Mouse (Mus musculus) cortical plate, adult 2 months (tissue): ENCODE results near the gene Zfp784. TPM values are rescaled to one million over a fixed set of nuclear protein-coding genes. Genes with fewer than 3 reads are reported as not detected.
"Not testable (repeated sequence)": the region's sequence is repeated elsewhere in the genome, so short reads cannot be mapped to it uniquely, and the experiment has no call there.

Source experiments
- H3K27ac ChIP-seq: fragments of 200-500 bp; 2 replicates; pipeline ENCODE4 v1.5.1; 2012; ENCODE audit warnings: low read length, control low read depth, inconsistent platforms; ENCODE audit not compliant: insufficient read depth
- H3K4me1 ChIP-seq: fragments of 200-500 bp; 2 replicates; pipeline ENCODE4 v1.6.1; 2011; ENCODE audit warnings: low read length; ENCODE audit not compliant: control insufficient read depth, insufficient read depth
- H3K4me3 ChIP-seq: fragments of 200-500 bp; 2 replicates; pipeline ENCODE4 v1.5.1; 2011; ENCODE audit warnings: mild to moderate bottlenecking, low read length, control low read depth; ENCODE audit not compliant: insufficient read depth
- CTCF ChIP-seq: fragments of 200-500 bp; IDR thresholded peaks from 2 replicates; pipeline ENCODE4 v1.5.1; 2011; ENCODE audit warnings: mild to moderate bottlenecking, control low read depth, low read length; ENCODE audit not compliant: insufficient read depth; ENCODE audit errors: extremely low read depth
- POLR2A ChIP-seq: fragments of 200-500 bp; IDR thresholded peaks from 2 replicates; pipeline ENCODE4 v1.6.1; 2011; ENCODE audit warnings: mild to moderate bottlenecking, low read length, control low read depth; ENCODE audit not compliant: insufficient read depth; ENCODE audit errors: extremely low read depth
- polyA plus RNA-seq: library from polyadenylated mRNA; depleted of rRNA; stranded (reverse); fragments of >200 nt; gene quantifications from 2 replicates; pipeline ENCODE4 v1.2.3, GENCODE M21; 2012

The Zfp784 gene
- polyA plus RNA-seq, 1 experiment = 6.5 TPM

GRCm38 (mm10) chr7:5021197-5021596 is 17.0 kb downstream of the Zfp784 start:
- Histone ChIP-seq H3K4me1 (peaks cover 1% of the 10 kb centered on the region; the same call in 1 of the 2 replicates), H3K4me3 (peak overlapping the region; percentile 39), H3K27ac (0 out of 2 replicates have a peak overlapping the region, but pooled peaks have one; percentile 92)
- TF ChIP-seq POLR2A (no peak), CTCF (no peak)

- Histone ChIP-seq H3K4me1 (peaks cover 1% of the 10 kb centered on the region; the same call in 1 of the 2 replicates), H3K4me3 (peak overlapping the region; percentile 39), H3K27ac (peak overlapping the region; percentile 92)
- TF ChIP-seq POLR2A (no peak), CTCF (no peak)
Measured at GRCm38 (mm10) chr7:5020685-5021084, 17.6 kb downstream of the Zfp784 start.

- TF ChIP-seq CTCF = no peak
- peak; percentile 66 for TF ChIP-seq POLR2A
- peak within 1 kb of the TSS; percentile 39 for H3K4me3 ChIP-seq
- H3K4me1 ChIP-seq = peaks cover 1% of the 10 kb centered on the region; the same call in 1 of the 2 replicates
- H3K27ac ChIP-seq = peak within 1 kb of the TSS; percentile 92
Measured at GRCm38 (mm10) chr7:5020000-5020681, 18.1 kb downstream of the Zfp784 start, which contains the start of the genes Zfp865 and Ccdc106. Gene Zfp865 (plus strand): TSS chr7:5020376. Gene Ccdc106 (plus strand): TSS chr7:5020553.

- not testable (repeated sequence) for H3K4me1 ChIP-seq, H3K27ac ChIP-seq
- peak overlapping the region; percentile 39; the same call in 1 of the 2 replicates for H3K4me3 ChIP-seq
Measured at GRCm38 (mm10) chr7:5019576-5019975, 18.7 kb downstream of the Zfp784 start.

- TF ChIP-seq CTCF (no peak), POLR2A (no peak)
- no peak overlapping the region for H3K27ac ChIP-seq
- no peaks in the 10 kb centered on the region; the same call in 1 of the 2 replicates for H3K4me1 ChIP-seq
- H3K4me3 ChIP-seq = no peak overlapping the region
Measured at GRCm38 (mm10) chr7:5017931-5018330, 20.3 kb downstream of the Zfp784 start.

- H3K4me1 ChIP-seq = no peaks in the 10 kb centered on the region
- no peak overlapping the region for H3K27ac ChIP-seq
- H3K4me3 ChIP-seq = no peak overlapping the region
- TF ChIP-seq POLR2A (no peak), CTCF (no peak)
Measured at GRCm38 (mm10) chr7:5017352-5017751, 20.9 kb downstream of the Zfp784 start.

GRCm38 (mm10) chr7:5016920-5017319 is 21.3 kb downstream of the Zfp784 start:
- Histone ChIP-seq H3K4me3 (no peak overlapping the region), H3K4me1 (no peaks in the 10 kb centered on the region), H3K27ac (no peak overlapping the region)
- TF ChIP-seq CTCF (no peak), POLR2A (no peak)

- Histone ChIP-seq H3K4me1 (no peaks in the 10 kb centered on the region), H3K27ac (peak overlapping the region; percentile 53), H3K4me3 (peak overlapping the region; percentile 39)
- TF ChIP-seq POLR2A = no peak
Measured at GRCm38 (mm10) chr7:5016057-5016456, 22.2 kb downstream of the Zfp784 start.

GRCm38 (mm10) chr7:5015118-5016001 is 22.9 kb downstream of the Zfp784 start, which contains the start of gene Gm44973:
Gene Gm44973 (plus strand): TSS chr7:5015496.
- Histone ChIP-seq H3K4me3 (peak within 1 kb of the TSS; percentile 39), H3K27ac (peak within 1 kb of the TSS; percentile 99), H3K4me1 (no peaks in the 10 kb centered on the region)
- TF ChIP-seq POLR2A = 0 out of 2 replicates have a peak, but pooled peaks have one; percentile 4
- TF ChIP-seq CTCF = no peak
